Mouse (Mus musculus) forebrain, postnatal 0 days (tissue): ENCODE data around the gene Ap2a1. TPM values are rescaled to one million over a fixed set of nuclear protein-coding genes. Genes with fewer than 3 reads are reported as not detected.

ENCODE experiments used
- ATAC-seq: fragments of 200-750 bp; cut with Nextera tagmentation; 2 replicates; pipeline ENCODE4 v1.8.0; 2017; ENCODE audit warnings: mild to moderate bottlenecking, moderate library complexity
- DNase-seq: peaks from one replicate; pipeline ENCODE4 v3.0.0-alpha.2; 2015
- H3K27ac ChIP-seq: fragments of 300-500 bp; sonication (generic); 2 replicates; pipeline ENCODE4 v1.5.1; 2014; ENCODE audit warnings: low read depth, mild to moderate bottlenecking, antibody characterized with exemption, low read length, moderate library complexity, mixed read lengths
- H3K27me3 ChIP-seq: fragments of 300-500 bp; sonication (generic); 2 replicates; pipeline ENCODE4 v1.6.1; 2014; ENCODE audit warnings: mild to moderate bottlenecking, low read length, mixed read lengths; ENCODE audit not compliant: insufficient read depth
- H3K36me3 ChIP-seq: fragments of 300-500 bp; sonication (generic); 2 replicates; pipeline ENCODE4 v1.6.1; 2014; ENCODE audit warnings: mild to moderate bottlenecking, moderate library complexity; ENCODE audit not compliant: insufficient read depth
- H3K4me1 ChIP-seq: fragments of 300-500 bp; sonication (generic); 2 replicates; pipeline ENCODE4 v1.6.1; 2014; ENCODE audit warnings: antibody characterized with exemption; ENCODE audit not compliant: insufficient read depth
- H3K4me2 ChIP-seq: fragments of 300-500 bp; sonication (generic); 2 replicates; pipeline ENCODE4 v1.6.1; 2014; ENCODE audit warnings: low read depth, mild to moderate bottlenecking, moderate library complexity
- H3K4me3 ChIP-seq: fragments of 300-500 bp; sonication (generic); 2 replicates; pipeline ENCODE4 v1.5.1; 2014; ENCODE audit warnings: low read depth, low read length, mixed read lengths
- H3K9ac ChIP-seq: fragments of 300-500 bp; sonication (generic); 2 replicates; pipeline ENCODE4 v1.6.1; 2014; ENCODE audit warnings: mild to moderate bottlenecking
- H3K9me3 ChIP-seq: fragments of 300-500 bp; sonication (generic); 2 replicates; pipeline ENCODE4 v1.6.1; 2016; ENCODE audit warnings: low read length
- CTCF ChIP-seq: sonication (generic); IDR thresholded peaks from 2 replicates; pipeline ENCODE4 v1.5.1; 2016; ENCODE audit warnings: antibody characterized with exemption, control low read depth, low read depth
- WGBS: fragments of 180-500 bp; shearing (Covaris S2); extraction: QIAGEN DNeasy Blood & Tissue Kit; methylation state at CpG from one replicate; pipeline ENCODE4 v1.1.7; 2014; 5-methylcytosine and 5-hydroxymethylcytosine counted together
- polyA plus RNA-seq: library from polyadenylated mRNA; unstranded; fragments of >200 nt; fragmentation: Nextera tagmentation; extraction: Ambion mirVana; gene quantifications from 2 replicates; pipeline ENCODE4 v1.2.1, GENCODE M21; 2015
- total RNA-seq: library from RNA; depleted of rRNA; stranded (reverse); fragments of >200 nt; gene quantifications from 2 replicates; pipeline ENCODE4 v1.2.3, GENCODE M21; 2014

Gene Ap2a1
- total and polyA plus RNA-seq, 2 experiments from 2014 or later = 113 to 175 TPM

DNA sequence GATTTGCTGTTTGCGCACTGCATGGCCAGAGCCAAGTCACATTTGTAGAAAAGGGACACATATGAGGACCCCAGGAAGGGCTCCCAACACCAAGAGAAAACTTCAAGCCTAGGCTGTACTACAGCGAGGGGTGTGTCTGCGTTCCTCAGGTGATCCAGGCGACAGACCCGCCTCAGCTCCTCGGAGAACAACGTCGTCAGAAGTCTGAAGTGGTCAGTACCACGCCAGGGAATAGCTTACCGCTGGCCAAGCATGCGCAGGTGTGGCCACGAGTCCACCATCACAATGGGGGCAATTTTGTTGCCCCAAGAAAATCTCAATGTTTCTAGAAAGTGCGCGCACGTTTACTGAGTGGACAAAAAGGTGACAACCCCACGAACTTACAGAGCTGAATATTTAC is 60.8 kb downstream of the Ap2a1 start:
- Histone ChIP-seq H3K9me3 (no peaks in the 10 kb centered on the region), H3K4me2 (peak overlapping the region; percentile 80), H3K4me1 (peaks cover 18% of the 10 kb centered on the region), H3K27ac (peak overlapping the region; percentile 96), H3K4me3 (peak overlapping the region; percentile 82), H3K27me3 (no peaks in the 10 kb centered on the region), H3K36me3 (peaks cover 23% of the 10 kb centered on the region), H3K9ac (peak overlapping the region; percentile 99)
- TF ChIP-seq CTCF = no peak
- 3% methylated on average over 16 of the region's 16 CpGs for WGBS
- no peak for ATAC-seq
- no peak for DNase-seq

DNA sequence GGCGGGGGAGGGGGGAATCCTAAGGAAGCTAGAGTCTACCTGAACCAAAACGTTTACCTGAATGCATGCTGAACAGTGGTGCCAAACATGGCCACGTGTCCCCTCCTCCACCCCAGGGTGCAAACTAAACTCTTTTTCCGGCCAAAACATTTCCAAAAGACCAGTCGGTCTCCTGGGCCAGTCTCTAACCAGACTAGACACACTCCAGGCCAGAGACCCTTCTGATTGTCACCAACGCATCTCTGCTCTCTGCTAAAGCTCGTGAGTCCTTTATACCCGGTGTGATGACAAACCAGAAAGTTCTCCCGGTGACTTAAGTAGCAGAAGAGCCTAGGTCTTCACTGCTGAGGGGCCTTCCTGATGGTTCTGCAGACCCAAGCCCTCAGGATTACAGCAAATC is 61.5 kb downstream of the Ap2a1 start:
- Histone ChIP-seq H3K9ac (peak overlapping the region; percentile 99), H3K4me1 (peaks cover 18% of the 10 kb centered on the region), H3K27ac (0 out of 2 replicates have a peak overlapping the region, but pooled peaks have one; percentile 9), H3K9me3 (no peaks in the 10 kb centered on the region), H3K4me3 (peak overlapping the region; percentile 82), H3K27me3 (no peaks in the 10 kb centered on the region), H3K36me3 (peaks cover 30% of the 10 kb centered on the region), H3K4me2 (peak overlapping the region; percentile 80)
- TF ChIP-seq CTCF = no peak
- no peak for DNase-seq
- WGBS = 38% methylated on average over 9 of the region's 9 CpGs
- no peak for ATAC-seq

DNA sequence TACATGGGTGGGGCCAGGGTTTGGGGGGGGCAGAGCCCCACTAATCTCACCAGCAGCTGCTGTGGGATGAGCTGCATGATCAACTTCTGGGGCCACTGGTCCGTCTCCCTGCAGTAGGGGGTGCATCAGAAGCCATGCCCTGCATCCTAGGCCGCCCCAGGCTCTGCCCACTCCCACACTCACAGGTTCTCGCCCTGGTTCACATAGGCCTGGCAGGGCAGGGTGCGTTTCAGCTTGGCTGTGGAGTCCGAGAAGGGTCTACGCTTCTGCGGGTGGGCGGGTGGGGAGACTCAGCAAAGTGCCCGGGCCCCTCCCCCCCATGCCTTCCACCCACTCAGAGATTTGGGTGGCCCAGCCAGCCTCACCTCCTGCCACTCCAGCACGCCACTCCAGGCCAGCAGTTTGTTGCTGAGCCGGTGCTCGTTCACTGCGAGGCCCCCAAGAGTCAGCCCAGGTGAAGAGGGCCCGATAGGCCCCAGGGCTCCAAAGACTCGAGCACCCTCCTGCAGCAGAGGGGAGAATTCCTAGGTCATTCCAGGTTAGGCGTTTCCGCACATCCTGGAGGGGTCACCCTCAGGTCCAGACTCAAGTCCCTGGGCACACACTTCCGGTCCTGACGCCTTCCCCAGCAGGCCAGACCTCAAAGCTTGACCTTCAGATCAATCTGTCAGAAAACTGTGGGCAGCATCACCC is 62.1 kb downstream of the Ap2a1 start:
- peak overlapping the region; percentile 80 for H3K4me2 ChIP-seq
- peaks cover 18% of the 10 kb centered on the region for H3K4me1 ChIP-seq
- no peaks in the 10 kb centered on the region for H3K27me3 ChIP-seq
- WGBS = 63% methylated on average over 19 of the region's 19 CpGs
- DNase-seq = no peak
- peak overlapping the region; percentile 99 for H3K9ac ChIP-seq
- ATAC-seq = no peak
- peak overlapping the region; percentile 15; the same call in 1 of the 2 replicates for H3K27ac ChIP-seq
- TF ChIP-seq CTCF = no peak
- H3K9me3 ChIP-seq = no peaks in the 10 kb centered on the region
- H3K36me3 ChIP-seq = peaks cover 36% of the 10 kb centered on the region
- peak overlapping the region; percentile 82 for H3K4me3 ChIP-seq

DNA sequence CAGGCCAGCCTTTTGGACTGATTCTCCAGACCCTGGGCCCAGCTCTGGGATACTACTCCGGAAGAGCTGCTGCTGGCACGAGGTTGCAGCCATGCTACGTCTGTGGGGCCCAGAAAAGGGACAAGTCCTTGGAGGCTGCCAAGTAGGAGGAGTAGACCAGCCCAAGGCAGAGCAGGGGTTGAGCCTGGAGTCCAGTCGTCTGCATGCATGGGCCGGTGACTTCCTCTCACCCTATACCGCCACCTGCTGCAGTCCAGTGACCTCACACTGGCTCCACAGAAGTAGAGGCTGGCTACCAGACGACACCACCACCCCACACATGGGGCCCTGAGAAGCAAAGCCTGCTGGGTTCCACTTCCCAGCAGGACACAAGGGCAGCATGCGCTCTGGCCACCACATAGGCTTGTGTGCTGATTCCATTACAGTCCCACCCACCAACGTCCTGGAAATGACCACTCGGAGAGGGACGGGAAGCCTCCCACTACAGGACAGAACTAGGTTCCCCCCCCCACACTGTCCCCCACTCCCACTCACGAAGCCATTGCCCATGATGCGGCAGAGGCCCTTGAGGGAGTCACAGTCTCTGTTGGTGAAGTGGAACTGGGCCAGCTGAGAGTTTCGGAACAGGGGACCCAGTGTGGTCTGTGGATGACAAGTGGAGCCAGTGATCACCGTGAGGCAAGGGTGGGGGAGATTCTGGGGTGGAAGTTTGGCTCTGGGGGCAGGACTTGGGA is 62.9 kb downstream of the Ap2a1 start:
- Histone ChIP-seq H3K36me3 (peaks cover 44% of the 10 kb centered on the region), H3K27ac (no peak overlapping the region), H3K9me3 (no peaks in the 10 kb centered on the region), H3K27me3 (no peaks in the 10 kb centered on the region), H3K4me2 (peak overlapping the region; percentile 80), H3K4me1 (peaks cover 18% of the 10 kb centered on the region), H3K9ac (no peak overlapping the region; the same call in 1 of the 2 replicates), H3K4me3 (0 out of 2 replicates have a peak overlapping the region, but pooled peaks have one; percentile 82)
- no peak for TF ChIP-seq CTCF
- 35% methylated on average over 15 of the region's 15 CpGs for WGBS
- DNase-seq = no peak
- ATAC-seq = no peak

- no peak overlapping the region for H3K4me3 ChIP-seq
- ATAC-seq = no peak
- H3K36me3 ChIP-seq = peaks cover 45% of the 10 kb centered on the region
- no peak overlapping the region for H3K9ac ChIP-seq
- TF ChIP-seq CTCF = no peak
- no peak for DNase-seq
- 78% methylated on average over 24 of the region's 24 CpGs for WGBS
- no peaks in the 10 kb centered on the region for H3K27me3 ChIP-seq
- no peak overlapping the region for H3K27ac ChIP-seq
- H3K4me1 ChIP-seq = peaks cover 13% of the 10 kb centered on the region
- no peaks in the 10 kb centered on the region for H3K9me3 ChIP-seq
- no peak overlapping the region for H3K4me2 ChIP-seq
Observed at GRCm38 (mm10) chr7:44864595-44865542, 64.4 kb downstream of the Ap2a1 start.

DNA sequence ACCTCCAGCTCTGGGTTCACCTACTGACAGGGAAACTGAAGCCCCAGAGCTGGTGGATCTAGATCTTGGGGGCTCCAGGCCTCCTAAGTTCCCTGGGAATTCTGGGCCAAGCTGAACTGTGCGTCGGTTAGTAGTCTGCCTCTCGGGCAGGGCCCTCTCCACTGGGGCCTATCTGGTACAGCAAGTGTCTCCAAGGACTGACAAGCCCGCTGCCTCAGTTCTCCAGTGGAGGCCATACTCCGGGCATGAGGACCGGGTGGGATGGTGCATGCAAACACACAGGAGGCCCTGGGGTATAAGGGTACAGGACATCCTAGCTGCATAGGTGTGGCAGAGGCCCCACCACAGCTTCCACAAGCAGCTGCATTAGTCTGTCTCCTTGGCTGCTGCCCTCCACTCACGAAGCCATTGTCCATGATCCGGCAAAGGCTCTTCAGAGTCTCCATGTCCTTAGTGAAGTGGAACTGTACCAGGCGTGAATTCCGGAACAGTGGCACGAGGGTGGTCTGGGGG is 65.3 kb downstream of the Ap2a1 start:
- ATAC-seq = no peak
- peaks cover 52% of the 10 kb centered on the region for H3K36me3 ChIP-seq
- H3K9me3 ChIP-seq = no peaks in the 10 kb centered on the region
- H3K9ac ChIP-seq = no peak overlapping the region
- H3K27me3 ChIP-seq = no peaks in the 10 kb centered on the region
- TF ChIP-seq CTCF = no peak
- 82% methylated on average over 11 of the region's 11 CpGs for WGBS
- H3K4me2 ChIP-seq = no peak overlapping the region
- H3K27ac ChIP-seq = no peak overlapping the region
- no peak overlapping the region for H3K4me3 ChIP-seq
- no peak for DNase-seq
- H3K4me1 ChIP-seq = peaks cover 13% of the 10 kb centered on the region
